Mouse (Mus musculus) CD4-positive, CD25-positive, alpha-beta regulatory T cell, adult 2 months (primary cell): Measurements from ENCODE around the gene Mettl1.
A peak's percentile ranks its signal among the peaks of the same experiment; 100 is the strongest.
"Not testable (repeated sequence)": the region's sequence is repeated elsewhere in the genome, so short reads cannot be mapped to it uniquely, and the experiment has no call there.

Experiments used
- DNase-seq: peaks from one replicate; pipeline ENCODE4 v3.0.0-alpha.2; 2012; ENCODE audit warnings: low read depth, low spot score

The Mettl1 gene

GRCm38 (mm10) chr10:127068360-127069038 lies 27.3 kb downstream of the Mettl1 start:
- DNase-seq = no peak

DNA sequence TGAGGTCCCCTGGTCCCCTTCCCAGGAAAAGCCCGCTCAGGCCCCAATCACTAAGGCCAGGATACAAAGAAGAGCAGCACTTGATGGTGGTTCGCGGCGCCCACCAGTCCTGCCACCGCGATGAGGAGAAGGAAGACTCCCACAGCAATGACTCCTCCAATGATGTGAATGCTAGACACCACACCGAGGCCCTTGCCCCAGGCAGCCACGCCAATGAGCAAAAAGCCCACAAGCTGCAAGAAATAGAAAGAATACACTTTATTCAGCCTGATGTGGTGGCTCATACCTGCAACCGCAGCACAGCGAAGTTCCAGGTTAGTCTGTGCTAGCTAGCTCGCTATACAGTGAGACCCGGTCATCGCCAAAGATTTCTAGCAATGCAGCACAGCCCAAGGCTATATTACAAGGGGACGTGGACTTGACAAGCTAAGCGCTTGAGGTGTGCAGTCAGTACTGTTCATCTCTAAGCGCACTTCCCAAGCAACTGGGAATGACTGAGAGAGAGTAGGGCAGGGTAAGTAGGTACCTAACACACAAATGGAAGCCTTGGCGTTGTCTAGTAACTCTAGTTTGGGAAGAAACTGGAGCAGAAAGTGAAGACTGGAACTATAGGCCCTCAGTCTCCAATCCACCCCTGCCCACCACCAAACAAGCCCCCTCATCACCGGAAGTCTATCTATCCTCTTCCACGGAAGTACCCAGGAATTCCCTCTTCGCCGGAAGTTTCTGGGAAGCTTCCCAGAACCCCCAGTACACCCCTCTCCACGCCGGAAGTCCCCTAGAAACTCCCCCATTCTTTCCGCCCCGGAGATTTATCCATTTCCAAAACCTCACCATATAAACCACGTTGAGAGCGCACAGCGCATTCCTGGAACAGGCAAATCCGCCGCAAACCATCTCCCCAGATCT lies 28.3 kb downstream of the Mettl1 start:
- no peak for DNase-seq

GRCm38 (mm10) chr10:127070190-127071121 lies 29.2 kb downstream of the Mettl1 start, which contains the start of gene Tspan31:
TSS of gene Tspan31 (minus strand) at chr10:127070264.
- peak; percentile 84 for DNase-seq

- no peak for DNase-seq
Measured at GRCm38 (mm10) chr10:127071203-127071602, 30.0 kb downstream of the Mettl1 start.

GRCm38 (mm10) chr10:127072270-127072669 lies 31.1 kb downstream of the Mettl1 start:
- DNase-seq = not testable (repeated sequence)

DNA sequence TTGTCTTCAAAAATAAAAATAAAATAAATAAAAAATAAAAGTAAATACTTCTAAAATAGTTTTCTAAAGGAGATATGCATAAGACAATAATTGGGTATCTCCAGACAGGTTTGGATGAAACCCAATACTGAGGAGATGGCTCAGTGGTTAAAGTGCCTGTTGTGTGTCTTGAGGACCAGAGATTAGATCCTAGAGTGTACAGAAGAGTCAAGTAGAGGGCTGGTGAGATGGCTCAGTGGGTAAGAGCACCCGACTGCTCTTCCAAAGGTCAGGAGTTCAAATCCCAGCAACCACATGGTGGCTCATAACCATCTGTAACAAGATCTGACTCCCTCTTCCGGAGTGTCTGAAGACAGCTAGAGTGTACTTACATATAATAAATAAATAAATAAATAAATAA lies 31.8 kb downstream of the Mettl1 start:
- not testable (repeated sequence) for DNase-seq

DNA sequence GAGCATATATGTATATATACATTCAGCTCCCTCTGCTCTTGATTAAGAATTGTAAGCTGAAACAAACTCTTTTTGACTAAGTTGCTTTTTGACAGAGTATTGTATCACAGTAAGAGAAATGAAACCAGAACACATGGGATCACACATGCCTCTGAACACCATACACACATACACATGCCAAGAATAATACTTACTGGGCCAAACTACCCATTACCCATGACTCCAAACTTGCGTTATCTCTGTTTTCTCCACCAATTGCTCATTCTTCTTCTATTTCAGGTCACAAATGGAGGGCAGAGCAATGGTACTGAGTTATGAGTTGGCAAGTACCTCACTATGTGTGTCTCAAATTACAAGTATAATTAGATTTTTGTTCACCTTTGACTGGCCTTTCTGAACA lies 32.8 kb downstream of the Mettl1 start:
- DNase-seq = no peak

DNA sequence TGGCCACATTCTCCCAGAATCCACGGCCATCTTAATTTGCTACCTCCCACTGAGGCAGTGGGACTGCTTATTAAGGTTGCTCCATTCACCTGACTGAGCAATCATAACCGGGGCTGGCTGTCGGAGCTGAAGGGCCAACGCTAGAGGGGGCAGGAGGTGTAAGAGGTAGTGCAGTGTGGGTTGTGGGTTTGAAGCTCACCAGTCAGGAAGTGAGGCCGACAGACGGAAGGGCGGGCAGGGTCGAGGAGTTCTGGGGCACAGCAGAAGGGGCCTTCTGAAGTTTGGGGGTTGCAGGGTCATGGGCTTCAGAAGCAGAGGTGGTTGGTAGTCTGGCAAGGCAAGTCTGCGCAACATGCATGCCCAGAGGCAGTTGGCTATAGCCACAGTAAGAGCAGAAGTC lies 33.9 kb downstream of the Mettl1 start, which contains the start of gene Agap2:
Agap2 (plus strand) TSS at position 205 of the 400 bp plus-strand sequence.
- peak; percentile 92 for DNase-seq

GRCm38 (mm10) chr10:127075651-127076050 lies 34.4 kb downstream of the Mettl1 start:
- DNase-seq = no peak

DNA sequence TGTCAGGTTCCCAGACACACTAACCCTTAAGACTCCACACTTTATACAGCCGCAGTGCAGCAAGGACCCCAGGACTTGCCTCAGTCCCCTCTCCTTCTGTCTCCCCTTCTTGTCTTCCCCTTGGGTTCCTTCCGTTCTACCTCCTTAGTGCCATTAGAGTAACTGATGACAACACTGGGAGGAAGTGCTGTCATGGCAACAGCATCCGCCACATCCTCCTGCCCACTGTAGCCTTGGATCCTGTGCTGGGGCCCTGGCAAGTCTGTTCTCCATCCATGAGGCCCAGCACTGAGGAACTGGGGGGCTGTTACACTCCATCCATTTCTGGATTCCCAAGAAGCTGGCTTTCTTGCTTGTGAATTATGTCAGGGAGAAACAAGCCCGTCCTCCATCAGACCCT lies 34.9 kb downstream of the Mettl1 start:
- DNase-seq = peak; percentile 90

DNA sequence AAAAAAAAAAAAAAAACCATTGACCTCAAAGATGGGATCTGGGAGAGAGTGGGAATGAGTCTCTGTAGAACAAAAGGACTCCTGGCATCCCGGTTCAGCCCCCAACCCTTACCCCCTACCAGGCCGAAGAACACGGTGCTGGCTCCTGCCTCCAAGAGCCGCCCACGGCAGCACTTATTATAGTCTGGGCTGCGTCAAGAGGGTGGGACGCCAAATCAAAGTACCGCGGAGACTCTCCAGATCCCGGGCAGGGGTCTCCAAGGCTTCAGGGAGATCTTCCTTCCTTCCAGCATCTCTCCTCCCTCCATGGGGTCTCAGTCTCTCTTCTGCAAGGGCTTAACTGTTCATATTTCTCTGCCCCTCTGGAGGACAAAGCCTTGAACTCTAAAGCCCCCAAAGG lies 36.3 kb downstream of the Mettl1 start:
- DNase-seq = no peak

DNA sequence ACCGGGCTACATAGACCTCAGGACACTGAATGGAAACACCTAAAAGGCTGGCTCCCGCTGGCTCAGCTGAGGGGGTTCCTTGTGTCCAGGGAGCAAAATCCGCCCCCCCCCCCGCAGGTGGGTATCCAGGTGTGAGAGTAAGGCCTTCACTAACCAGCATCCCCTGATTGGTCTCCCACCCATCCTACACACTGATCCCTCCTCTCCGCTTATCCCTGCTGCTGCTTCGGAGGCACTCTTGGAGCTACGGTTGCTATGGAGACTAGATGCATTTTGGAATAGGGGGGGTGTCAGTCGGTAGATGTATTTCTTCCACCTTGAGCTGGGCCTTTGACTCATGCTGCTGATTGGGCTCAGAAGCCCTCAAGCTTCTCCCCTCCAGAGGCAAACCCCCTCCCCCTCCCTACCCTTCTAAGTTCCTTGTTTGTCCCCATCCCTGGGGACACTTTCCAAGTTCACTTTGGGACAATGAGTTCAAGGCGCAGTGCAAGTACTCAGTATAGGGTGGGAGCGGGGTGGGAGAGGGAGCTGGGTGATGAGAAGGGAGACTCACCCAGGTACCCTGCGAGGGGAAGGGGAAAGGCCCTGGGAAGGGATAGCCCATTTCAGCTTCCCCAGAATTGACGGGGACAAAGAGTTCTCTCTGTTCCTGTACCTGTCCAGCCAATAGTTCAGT lies 36.9 kb downstream of the Mettl1 start:
- DNase-seq = no peak

- no peak for DNase-seq
Measured at GRCm38 (mm10) chr10:127078677-127079575, 37.7 kb downstream of the Mettl1 start.

GRCm38 (mm10) chr10:127079665-127080391 lies 38.6 kb downstream of the Mettl1 start:
- DNase-seq = no peak

DNA sequence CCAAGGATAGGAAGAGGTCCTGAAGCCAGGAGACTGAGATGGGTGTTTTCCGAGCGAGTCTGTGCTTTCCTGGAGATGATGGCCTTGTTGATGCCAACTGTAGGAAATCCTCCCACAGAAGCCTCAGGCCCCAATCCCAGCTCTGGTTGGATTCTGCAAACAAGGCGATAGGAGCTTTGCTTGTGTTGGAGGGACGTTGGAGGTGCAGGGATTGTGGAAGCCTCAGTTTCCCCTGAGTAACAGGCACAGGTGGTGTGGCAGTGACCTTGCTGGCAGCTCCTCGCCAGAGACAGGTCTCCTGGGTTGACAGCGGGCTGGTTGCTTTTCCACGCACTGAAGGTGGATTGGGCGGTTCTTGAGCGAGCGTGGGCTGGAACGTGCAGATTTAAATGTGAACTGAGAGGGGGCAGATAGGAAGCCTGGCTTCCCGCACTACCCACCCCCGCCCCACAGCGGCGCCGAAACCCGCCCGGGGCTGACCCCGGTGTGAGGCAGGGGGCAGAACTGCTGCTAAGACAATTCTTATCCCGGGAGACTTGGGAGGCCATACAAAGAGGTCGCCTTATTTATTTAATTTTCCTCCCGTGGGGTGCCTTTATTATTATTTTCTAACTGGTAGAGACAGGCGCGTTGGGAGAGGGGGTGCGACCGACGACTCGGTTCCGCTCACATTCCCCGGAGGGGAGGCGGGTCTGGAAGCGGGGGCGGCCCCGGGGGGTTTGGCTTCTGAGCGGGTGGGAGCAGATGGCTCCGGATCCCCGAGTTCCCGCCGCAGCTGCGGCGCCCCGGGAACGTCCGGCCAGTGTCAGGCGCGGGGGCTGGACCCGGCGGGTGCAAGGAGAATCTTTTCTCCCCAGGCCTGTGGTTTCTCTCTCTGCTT lies 39.9 kb downstream of the Mettl1 start:
- DNase-seq = no peak

DNA sequence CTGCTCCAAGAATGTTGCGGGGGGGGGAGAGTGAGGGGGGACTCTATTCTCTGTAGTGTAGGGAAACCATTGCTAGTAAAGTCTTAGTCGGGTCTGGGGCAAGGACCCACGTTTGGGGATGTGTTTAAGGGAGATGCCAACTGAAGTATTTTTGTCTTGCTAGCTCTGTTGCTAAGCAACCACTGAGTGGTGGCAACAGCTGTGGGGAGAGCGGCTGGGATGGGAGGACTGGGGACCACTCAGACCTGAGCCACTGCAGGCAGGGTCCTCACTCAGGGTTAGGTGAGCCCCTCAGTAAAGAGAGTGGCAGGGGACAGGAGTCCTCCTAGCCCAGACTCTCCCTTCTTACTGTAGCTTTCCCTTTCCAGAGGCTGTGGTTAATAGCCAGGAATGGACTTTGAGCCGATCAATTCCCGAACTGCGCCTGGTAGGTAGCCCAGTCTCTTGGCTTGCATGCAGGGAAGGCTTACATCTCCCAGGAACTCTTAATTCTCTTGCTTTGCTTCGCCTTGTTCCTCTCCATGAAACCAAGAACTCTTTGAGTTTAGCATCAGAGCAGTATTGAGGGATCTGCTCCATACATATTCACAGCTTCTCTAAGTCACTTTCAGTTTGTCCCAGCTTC lies 40.9 kb downstream of the Mettl1 start:
- DNase-seq = no peak

DNA sequence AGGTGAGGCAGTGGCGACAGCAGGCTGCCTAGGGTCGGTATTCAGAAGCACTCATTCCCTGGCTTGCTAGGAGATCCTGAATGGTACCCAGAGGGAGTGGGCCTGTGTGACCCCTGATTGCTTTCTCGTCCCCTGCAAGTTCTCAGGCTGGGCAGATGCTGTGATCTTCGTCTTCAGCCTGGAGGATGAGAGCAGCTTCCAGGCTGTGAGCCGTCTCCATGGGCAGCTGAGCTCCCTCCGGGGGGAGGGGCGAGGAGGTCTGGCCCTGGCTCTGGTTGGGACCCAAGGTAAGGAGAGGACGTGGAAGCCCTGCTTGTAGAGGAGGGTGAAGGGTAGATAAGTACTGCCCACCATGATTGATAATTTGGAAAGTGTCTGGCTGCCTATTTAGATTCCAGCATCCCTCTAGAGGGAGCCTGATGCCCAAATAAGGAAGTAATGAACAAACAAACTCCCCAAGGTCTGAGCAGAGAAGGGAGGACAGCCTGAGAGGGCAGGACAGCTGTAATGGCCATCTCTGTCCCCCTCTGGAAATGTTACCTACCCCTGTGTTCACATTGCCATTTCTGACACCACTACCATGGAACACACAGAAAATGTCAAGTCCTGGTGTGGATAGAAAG lies 42.2 kb downstream of the Mettl1 start:
- no peak for DNase-seq
